Mouse (Mus musculus) frontal cortex, postnatal 14 days (tissue): ENCODE measurements around the gene Asap2.

Source experiments
- DNase-seq, 2 experiments: peaks; one replicate each; pipeline ENCODE4 v3.0.0; 2022; ENCODE audit warnings: low spot score in 2 of 2

Asap2 gene

DNA sequence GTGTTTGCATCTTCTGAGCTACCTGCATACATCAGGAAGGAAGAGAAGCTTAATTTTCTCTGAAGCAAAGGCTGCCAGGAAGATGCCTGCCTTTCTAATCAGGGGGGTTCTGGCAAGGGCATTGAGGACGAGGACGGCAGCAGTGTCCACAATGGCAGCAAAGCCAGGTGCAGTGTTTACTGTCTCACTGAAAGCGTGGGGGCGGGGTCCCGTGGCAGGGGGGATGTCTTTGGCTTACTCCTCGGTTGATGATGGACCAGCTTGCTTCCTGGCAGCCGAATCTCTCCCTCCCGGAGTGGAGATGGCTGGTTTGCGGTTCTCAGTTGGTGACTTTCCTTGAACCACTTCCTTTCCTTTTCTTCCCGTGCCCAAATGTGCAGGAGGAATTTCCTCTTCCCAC is 142.3 kb downstream of the Asap2 start:
- no peak for DNase-seq

DNA sequence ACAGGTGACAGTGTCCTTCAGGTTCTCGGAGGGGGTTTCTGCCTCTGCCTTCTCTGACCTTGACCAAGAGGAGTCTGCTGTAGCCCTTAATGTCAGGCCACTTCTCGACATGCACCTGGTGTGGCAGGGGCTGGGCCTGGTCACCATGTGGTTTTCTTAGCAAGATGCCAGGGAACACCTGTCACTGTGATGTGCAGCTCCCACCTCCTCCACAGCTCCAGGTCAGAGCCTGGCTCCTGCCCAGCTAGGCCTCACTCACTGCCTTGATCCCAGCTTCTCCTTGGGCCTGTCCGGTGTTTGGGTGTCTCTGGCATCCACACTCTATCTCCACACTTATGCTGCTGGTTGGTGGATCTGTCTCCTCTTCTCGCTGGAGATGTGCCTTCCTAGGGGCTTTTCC is 142.8 kb downstream of the Asap2 start:
- no peak for DNase-seq

DNA sequence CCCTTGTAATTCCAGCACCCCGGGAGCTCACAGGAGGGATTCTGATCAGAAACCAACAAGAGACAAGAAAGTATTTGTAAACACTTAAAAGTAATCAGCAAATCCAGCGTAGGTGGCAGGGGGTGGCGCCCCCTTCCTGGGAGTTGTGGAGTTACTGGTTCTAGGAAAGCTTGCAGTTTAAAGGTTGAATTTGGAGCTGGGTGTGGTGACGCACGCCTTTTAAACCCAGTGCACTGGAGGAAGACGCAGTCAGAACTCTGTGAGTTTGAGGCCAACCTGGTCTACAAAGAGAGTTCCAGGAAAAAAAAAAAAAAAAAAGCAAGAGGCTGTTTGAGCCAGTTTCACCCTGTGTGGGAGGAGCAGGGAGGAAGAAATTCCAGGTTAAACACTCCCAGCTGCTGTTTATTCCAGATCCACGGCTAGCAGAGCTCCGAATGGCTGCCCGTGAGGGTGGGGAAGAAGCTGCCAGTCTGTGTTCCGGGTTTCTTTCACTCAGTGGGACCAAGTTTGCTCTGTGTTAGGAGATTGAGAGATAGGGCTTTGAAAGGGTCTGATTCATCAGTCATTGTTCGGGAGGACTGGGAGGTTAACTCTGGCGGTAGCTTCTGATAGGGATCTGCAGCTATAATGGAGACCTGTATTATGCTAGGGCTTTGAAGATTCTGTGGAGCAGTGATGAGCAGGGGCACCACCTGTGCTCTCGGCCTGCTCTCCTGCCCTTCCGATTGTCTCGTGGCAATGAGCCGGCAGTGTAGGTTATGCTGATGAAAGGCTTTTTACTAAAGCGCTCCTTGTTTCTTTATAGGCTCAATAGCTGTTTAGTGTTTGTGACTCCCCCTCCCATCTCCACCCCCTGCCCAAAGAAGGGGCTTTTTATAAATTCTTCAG is 144.0 kb downstream of the Asap2 start:
- no peak for DNase-seq

DNA sequence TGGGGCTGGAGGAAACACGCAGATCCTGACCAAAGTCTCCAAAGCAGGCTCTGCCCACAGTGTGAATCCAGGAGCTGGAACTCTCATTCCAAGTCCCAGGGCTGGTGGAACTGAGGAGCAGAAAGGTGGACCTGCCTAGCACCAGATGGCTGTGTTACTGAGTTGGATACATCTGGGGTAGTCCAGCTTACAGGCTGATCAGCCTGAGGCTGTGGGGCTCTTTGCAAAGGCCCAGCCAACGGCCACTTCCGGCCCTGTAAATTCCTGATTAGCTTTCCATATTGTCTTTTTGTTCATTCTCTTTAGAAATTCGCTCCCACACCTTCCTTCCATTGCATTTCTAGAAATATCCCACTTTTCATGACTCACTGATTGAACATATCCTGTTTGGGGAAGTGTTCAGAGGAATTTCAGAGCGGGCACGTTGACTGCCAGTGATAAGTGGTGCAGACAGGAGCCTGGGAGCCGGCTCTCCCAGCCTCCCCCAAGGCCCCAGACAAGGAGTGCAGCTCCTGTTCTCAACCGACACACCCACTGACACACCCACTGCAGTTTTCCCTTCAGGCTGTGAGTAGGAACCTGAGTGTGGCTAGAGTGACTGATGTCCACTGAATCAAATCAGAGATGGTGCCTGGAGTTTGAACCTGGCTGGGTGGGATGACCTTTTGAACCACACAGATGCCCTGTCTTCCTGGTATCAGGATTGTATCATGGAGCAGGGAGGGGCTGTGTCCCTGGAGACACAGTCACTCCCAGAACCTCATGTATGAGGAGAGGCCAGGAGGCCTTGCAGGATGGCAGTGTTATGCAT is 145.6 kb downstream of the Asap2 start:
- no peak for DNase-seq

DNA sequence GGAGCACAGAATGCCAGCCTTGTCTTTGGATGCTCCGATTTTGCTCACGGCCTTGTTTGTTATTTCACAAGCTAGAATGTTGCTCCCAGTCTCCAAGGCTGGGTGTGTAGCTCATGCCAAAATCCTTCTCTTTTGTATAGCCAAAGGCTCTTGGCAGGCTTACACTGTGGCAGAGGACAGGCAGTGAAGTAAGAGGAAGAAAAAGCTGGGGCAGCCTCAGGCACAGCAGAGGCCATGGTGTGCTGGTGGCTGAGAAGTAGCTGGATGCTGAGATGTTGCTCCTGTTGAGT is 146.1 kb downstream of the Asap2 start:
- no peak for DNase-seq

DNA sequence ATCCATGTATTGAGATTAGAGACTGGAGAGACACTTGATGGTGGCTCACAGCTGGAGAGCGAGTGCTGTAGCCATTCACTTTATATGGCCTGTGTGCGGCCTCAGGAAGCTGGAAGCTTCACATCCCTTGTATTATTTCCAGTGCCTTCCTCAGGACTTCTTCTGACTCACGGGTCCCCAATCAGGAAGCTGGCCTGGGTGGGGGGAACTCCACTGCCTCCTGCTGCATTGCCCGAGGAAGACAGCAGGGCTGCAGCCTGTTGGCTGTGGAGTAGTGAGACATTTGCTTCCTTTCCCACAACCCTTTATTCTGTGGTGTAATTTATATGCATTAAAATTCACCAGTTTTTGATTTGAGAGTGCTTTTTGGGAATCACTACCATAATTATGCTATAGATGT is 149.3 kb downstream of the Asap2 start:
- DNase-seq = no peak

DNA sequence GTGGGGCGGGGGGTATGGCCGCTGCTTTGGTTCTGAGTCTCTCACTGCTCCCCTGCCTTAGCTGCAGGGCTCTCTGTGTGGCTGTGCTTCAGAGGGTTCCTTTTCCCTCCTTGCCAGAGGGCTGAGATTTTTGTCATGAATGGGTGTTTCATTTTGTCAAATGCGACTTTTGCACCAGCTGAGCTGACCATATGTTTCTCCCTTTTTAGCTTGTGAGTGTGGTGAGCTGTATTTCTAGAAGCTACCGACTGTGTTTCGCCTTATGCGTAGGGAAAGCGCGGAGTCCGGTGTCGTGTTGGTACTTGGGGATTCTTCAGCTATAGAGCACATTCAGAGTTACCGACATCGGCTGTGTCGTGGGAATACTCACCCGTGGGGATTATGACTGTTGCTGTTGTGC is 149.9 kb downstream of the Asap2 start:
- DNase-seq = peak in 1 of 2 experiments; percentile 42

DNA sequence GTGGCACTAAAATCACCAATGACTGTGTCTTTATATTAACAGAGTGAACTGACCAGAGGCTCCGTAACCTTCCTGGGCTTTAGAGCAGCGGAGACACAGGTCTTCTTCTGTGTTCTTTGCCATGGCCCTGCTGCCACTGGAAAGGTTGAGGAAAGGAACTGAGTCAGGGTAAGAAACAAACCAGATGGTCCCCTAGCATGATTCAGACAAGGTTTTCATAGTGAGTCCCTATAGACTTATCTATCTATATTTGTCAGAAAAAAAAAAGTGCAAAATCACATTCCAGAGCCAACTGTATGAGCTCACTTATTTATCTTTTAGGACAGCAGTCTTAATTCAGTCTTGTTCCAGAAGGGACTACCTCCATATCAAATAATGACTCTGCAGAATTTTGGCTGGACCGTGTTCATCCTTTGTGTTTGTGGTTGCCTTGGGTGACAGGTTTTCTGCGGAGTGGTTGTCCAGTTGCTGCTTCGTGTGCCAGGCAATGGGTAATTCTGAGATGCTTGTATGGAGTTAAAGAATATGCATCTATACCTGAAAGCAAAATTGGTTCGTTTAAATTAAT is 150.6 kb downstream of the Asap2 start:
- no peak for DNase-seq

DNA sequence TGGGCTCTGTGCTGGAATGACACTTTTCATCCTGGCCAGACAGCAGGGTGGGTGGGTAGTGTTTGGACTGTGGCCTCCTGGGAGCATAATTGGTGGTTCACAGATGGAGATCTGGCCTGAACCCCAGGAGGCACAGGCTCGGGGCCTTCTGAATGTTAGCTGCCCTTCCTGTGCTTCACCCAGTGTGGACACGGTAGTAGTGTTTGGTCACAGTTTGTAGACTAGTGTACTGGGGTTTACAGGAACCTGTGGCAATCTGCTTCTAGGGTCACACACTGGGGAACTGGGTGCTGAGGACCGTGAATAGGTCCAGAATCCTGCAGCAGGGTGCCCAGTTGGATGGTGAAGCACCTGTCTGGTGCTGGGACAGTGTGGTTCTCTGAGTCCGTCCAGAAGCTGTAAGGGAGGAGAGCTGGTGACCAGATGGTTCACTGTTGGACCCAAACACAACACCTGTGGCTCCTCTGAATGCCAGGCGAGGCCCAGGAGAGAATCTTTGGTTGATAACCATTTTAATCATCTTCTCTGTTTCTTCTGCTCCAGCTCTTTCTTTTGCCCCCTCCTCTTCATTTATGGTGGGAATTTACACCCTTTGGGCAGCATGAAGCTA is 151.5 kb downstream of the Asap2 start:
- no peak for DNase-seq

DNA sequence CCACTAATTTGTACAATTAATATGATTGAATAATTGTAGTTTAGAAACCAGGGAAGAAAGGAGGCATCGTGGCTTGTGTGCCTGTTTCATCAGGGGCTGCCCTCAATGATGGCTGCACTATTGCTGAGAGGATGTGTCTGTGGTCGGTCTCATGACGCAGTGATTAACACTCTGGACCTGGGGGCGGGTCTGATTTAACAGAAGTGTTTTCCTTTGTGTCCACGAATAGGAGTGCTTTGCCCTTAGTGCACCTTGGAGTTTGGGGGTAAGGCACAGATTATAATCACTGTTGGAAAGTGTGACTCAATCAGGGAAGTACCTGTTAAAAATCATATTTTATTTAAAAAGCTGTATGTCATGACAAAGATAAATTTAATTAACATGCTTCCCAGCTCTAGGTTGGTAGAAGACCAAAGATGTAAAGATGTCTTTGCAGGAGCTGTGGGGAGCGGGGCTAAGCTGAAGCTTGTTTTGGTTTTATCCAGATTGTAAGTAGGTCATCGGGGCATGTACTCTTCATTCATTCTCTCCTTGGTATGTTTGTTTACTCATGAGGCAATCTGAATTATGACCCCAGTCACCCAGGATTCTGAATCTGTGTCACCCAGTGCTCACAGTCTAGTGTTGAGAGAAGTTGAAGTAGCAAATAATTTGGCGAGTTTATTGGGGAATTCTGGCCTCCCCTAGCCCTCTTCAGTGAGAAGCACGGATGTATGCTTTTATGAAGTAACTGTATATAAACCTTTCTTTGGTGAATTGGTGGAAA is 152.4 kb downstream of the Asap2 start:
- no peak for DNase-seq

DNA sequence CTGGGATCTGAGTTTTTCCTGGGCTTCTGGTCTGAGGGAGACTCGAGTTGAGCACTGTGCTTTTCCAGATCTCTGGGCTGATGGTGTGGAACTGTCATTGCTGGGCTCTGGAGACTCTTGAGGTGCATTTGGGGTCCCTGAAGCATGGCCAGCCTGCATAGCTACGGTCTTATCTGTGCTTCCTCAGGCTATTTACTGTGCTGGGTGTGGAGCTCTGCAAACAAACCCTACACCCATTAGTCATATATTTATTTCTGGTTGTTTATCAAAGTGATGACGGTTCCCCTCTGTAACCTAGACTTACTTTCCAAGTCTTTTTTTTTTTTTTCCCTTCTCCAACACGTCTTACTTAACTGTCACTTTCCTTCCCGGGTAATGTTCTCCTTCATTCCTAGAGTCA is 154.3 kb downstream of the Asap2 start:
- DNase-seq = no peak

DNA sequence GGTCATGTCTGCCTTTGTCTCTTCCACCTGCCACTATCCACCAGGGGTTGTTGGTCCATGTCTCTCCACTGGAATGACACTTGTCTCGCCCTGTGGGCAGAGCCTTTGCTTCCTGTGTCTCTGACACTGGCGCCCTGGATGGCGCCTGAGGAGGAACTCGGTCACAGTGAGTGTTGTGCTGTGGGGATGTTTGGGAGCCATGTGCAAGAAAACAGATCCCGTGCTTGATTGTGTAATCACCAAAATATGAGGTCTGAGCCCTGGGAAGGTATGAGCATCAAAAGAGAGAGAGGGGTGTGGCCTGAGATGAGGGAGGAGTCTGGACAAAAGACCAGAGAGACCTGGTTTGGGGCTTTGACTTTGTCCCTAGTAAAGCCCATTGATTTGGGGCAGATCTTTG is 154.8 kb downstream of the Asap2 start:
- no peak for DNase-seq

DNA sequence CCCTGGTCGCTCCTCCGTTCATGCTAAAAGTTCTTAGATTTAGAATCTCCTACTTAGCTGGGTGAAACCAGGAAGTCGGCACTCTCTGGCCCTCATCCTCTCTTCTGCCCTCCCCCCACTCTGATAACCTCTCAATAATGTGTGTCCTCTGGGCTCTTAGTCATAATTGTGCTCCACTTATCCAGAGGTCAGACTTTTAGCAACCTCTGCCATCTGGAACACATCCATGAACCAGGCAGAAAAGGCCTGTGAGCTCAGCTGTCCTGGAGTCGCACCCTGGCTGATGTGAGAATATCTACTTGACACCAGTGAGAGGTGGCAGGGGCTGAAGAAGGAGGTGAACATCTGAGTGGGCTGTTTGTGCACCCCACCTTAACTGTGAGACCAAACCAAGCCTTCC is 156.6 kb downstream of the Asap2 start:
- no peak for DNase-seq

DNA sequence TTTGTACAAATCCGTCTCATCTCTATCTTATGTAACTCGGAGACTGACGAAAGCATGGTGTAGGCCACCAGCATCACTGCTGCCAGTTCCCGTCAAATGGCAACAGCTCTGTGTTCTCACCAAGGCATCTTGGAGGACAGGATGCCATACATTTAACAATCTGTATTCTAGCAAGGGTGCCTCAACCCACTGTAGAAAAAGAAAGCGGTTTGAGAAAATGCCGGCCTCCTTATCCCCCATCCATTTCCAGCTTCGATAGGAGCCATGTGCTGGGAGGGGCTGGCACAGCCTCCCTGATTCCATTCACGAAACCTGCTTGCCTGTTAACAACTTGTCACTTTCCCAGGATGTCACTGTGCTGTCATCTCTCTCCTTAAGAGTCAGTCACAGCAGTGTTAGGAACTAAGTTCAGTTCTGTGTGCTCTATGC is 163.0 kb downstream of the Asap2 start:
- DNase-seq = no peak

DNA sequence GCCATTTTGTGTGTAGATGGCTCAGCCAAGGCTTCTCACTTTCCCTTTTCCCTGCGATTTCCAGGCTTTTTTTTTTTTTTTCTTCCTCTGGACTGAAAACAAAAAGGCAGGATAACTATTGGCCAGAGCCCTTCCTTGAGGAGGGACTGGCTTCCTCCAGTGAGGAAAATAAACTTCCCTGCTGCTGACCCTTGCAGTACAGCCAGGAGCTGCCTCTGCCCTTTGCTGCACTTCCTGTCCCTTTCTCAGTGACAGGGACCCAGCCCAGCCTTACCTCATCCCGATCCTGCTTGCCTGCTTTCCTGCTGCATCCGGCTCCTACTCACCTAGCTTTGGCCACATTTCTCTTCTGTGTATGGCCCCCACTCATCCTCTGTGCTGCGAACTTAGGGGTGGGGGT is 164.8 kb downstream of the Asap2 start:
- DNase-seq = no peak

DNA sequence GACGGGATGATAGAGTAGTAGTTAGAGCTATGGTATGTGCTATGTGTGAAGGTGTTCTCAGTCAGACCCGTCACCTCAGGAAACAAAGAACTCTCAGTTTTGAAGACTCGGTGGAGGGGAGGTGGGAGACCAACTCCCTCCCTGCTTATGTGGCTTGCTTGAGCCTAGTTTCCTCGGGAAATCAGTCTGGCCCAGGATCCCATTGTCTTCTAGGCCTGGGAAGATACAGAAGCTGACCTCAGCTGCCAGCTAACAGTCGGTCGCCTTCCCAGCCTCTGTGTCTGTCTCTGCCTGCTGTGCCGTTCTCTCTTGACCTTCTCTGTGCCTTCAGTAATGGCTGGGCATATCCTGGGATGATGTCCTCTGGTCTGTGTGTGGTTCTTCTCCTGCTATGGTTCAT is 169.0 kb downstream of the Asap2 start:
- DNase-seq = no peak

DNA sequence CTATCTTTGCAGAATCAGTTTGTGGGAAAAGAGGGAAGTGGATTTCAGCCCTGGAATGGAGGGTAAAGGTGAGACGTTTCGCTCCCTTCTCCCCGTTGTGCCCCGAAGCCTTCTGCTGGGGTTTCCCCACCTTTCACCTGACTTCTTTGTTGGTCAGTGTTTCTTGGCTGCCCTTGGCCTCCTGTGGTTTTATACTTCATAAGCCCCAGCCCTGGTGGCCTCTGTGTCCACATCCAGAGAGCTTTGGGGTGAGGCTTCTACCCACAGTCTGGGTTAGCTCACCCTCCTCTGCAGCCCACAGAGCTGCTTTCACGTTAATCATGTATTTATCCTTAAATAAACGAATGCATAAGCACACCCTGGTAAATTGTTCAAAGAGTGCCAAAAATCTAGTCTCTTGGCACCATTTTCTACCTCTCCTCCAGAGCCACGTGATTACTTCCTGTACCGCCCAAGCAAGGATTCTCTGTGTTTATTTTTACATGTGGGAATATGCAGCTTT is 170.1 kb downstream of the Asap2 start:
- DNase-seq = no peak

DNA sequence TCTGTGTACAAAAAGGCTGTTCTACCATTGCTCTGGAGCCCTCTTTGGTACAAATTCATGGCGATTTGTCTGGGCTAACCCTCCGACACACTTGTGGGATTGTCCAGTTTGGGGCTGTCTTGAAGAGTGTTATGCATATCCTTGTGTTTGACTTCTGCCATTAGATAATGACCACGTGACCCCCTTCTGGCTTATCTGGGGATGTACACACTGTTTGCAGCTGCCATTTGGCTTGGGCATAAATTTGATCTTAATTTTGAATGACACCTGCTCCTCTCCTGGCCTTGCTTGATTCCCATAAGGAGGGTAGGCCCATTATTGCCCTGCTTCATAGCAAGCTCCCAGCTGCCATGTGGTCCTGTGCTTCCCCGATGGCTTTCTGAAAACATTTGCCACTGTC is 171.6 kb downstream of the Asap2 start:
- DNase-seq = no peak

DNA sequence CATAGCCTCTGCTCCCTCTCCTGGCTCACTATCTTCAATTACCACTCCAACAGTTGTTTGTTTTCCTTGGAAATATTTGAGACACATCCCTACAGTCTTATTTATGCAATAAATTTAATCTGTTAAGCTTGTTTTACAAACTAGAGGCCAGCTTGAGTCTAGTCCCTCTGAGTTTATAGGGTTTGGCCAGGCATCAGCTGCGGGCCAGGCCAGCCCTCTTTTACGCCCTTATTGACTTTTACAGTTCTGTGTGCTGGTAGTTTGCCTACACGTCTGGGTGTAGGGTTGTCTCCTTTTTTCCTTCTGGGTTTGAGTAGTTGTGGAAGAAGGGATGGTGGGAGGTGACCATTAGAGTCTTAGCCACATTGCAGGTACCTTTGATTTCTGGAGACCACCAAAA is 173.4 kb downstream of the Asap2 start:
- DNase-seq = no peak

DNA sequence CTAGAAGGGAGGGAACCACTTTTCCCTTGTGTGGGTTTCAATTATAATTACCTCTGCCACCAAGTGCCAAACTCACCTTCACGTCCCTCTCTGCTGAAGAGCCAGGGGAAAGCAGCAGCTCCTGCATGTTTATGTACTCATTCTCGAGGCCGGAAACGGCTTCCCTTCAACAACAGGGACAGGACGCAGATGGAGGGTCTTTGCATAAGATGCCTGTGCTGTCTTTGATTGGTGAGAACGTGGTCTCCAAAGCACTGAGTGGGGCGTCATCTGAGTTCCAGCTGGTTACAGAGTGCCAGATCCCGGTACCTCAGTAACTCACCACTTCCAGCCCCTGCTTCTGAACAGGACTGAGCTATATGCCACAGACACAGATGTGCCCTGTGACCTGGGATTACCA is 174.0 kb downstream of the Asap2 start:
- no peak for DNase-seq

DNA sequence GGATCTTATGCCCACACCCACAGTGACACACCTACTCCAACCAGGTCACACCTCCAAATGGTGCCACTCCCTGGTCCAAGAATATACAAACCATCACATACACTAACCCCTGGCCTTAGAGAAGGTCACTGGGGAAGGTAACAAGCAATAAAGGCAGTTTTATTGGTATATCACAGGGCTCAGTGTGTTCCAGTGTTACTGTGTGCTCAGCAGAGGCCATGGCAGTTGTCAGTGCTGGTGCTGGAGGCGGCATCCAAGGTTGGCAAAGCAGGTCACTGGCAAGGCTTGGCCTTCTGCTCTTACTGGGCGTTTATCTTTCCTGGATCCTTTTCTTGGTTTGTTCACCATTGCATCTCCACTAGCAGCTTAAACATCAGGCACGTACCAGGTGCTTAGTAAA is 174.9 kb downstream of the Asap2 start:
- DNase-seq = no peak

DNA sequence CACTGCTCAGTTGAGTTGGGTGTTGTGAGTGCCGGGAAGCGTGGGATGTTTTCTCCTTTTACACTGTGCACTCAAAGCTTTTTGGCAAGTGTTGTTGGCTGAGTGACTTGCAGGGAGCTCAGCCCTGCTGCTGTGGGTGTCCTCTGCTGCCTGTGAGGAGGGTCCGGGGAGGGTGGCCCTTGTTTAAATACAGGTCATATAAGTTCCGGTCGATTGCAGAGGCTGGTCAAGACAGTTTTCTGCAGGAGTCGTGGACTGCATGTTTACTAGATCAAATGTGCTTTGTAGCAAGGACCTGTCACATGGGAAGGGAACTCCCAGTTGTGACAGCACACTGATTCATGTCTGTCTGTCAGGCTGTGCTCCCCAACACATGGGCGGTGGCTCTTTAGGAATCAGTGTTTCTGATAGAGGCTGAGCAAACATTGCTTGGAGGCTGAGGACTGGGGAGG is 175.7 kb downstream of the Asap2 start:
- no peak for DNase-seq
